23 mouse cellular contexts compared by ENCODE assay signal in the genomic region with DNA sequence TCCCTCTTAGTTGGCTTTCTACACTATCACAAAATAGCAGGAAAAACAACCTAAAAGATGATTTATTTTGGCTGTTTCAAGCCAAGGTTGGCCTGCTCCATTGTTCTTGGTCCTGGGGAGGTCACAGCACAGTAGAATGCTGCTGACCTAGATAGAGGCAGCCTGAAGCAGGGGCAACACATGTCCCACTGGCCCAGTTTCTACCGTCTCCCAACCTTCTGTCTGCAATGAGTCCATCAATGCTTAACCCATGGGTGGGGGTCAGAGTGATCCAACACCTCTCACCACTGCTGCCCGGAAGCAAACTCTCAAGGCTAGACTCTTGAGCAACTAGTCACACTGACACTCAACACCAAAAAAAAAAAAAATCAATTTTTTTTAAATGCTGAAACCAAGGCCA. TPM values are rescaled to one million over a fixed set of nuclear protein-coding genes. Genes with fewer than 3 reads are reported as not detected.
DNase-seq lines count a peak whose midpoint lies in the region; ATAC-seq and TF ChIP-seq lines count a peak whose summit lies in the region.
"Had no signal": no experiment of that assay in that cellular context is flagged by ENCODE, and none has a peak within 500 bp of the region (broad histone marks: within the 10 kb centered on the region; RNA-seq: fewer than 3 reads in every experiment).

No protein-coding gene starts in this region.

- no peak overlapping the region for H3K27ac ChIP-seq in lung, postnatal 0 days (ENCODE audit: low read length)
- H3K27ac ChIP-seq: hindbrain, embryonic 14.5 days; limb, embryonic 10.5 days; liver, embryonic 14.5 days; midbrain, embryonic 15.5 days had no signal

- no peak for ATAC-seq in lung, postnatal 0 days
- no peak for ATAC-seq in erythroblast, adult 5-6 weeks (replicated peaks; ENCODE audit: low FRiP score, poor library complexity, severe bottlenecking)
- ATAC-seq: intestine, embryonic 15.5 days; midbrain, embryonic 15.5 days had no signal

- H3K9ac ChIP-seq in lung, postnatal 0 days (replicated peaks; ENCODE audit: low read depth): no peak overlapping the region
- H3K9ac ChIP-seq: heart, embryonic 13.5 days; hindbrain, embryonic 14.5 days; intestine, embryonic 15.5 days; liver, embryonic 14.5 days; midbrain, embryonic 15.5 days had no signal

- no peaks in the 10 kb centered on the region for H3K27me3 ChIP-seq in lung, postnatal 0 days (replicated peaks; ENCODE audit: insufficient read depth, low read length)
- H3K27me3 ChIP-seq: heart, embryonic 13.5 days; intestine, embryonic 15.5 days; midbrain, embryonic 15.5 days had no signal

- no peaks in the 10 kb centered on the region for H3K36me3 ChIP-seq in lung, postnatal 0 days (ENCODE audit: insufficient read depth, low read length)
- H3K36me3 ChIP-seq: heart, embryonic 13.5 days; intestine, embryonic 15.5 days; limb, embryonic 10.5 days; midbrain, embryonic 15.5 days had no signal

- H3K4me2 ChIP-seq in lung, postnatal 0 days (replicated peaks; ENCODE audit: low read depth, low read length): no peak overlapping the region
- H3K4me2 ChIP-seq: heart, embryonic 13.5 days; hindbrain, embryonic 14.5 days; intestine, embryonic 15.5 days; midbrain, embryonic 15.5 days had no signal

- H3K9me3 ChIP-seq in lung, postnatal 0 days (ENCODE audit: low read length): no peaks in the 10 kb centered on the region
- H3K9me3 ChIP-seq: heart, embryonic 13.5 days; intestine, embryonic 15.5 days; limb, embryonic 10.5 days; midbrain, embryonic 15.5 days had no signal

- DNase-seq in cerebellum, postnatal 14 days: peak; percentile 21 to 32
- DNase-seq in cerebellum, postnatal 4 days (ENCODE audit: low spot score in 2 of 2): no peak
- peak; percentile 45 for DNase-seq in lung, postnatal 0 days (ENCODE audit: low spot score)
- DNase-seq in lung, postnatal 4 days: no peak
- peak; percentile 79 for DNase-seq in adrenal gland, adult 2 months
- peak; percentile 48 to 60 for DNase-seq in adrenal gland, postnatal 36 days
- DNase-seq in yolk sac, embryonic 10.5 days (ENCODE audit: low spot score): no peak
- DNase-seq: B cell, adult 2 months; cerebellum, postnatal 25 days; heart, postnatal 36 days; kidney, postnatal 36 days; lung, postnatal 10 days; right cerebral cortex, adult 18-20 months; spleen, adult 18-20 months; thymus, postnatal 14 days had no signal

- no peak for TF ChIP-seq EP300 in lung, postnatal 0 days (IDR thresholded peaks at IDR 0.05)

- TF ChIP-seq CTCF in lung, postnatal 0 days (IDR thresholded peaks at IDR 0.05): no peak

- no peak overlapping the region for H3K4me3 ChIP-seq in lung, postnatal 0 days (ENCODE audit: low read depth, low read length)
- H3K4me3 ChIP-seq: heart, embryonic 13.5 days; intestine, embryonic 15.5 days; limb, embryonic 10.5 days; midbrain, embryonic 15.5 days; myocyte had no signal

- 39% methylated on average over 2 of the region's 2 CpGs for WGBS in lung, postnatal 0 days

- H3K4me1 ChIP-seq in lung, postnatal 0 days (ENCODE audit: insufficient read depth, low read depth, low read length): peaks cover 26% of the 10 kb centered on the region; the same call in 1 of the 2 replicates
- H3K4me1 ChIP-seq: midbrain, embryonic 15.5 days had no signal

RNA-seq across cellular contexts. Expression of a gene that starts 31.0 kb away (rescaled TPM):
- polyA plus RNA-seq in lung, postnatal 0 days (2015; fragmentation: Nextera tagmentation; extraction: Ambion mirVana): 14.9 and 15.9 TPM in 2 replicates
- 10 to 100 TPM; 16.9 to 29.1 TPM for total RNA-seq in adrenal gland, adult 2 months (2021)
- polyA plus RNA-seq in adrenal gland, adult 2 months (2012; rRNA removed): 20.5 and 32.5 TPM in 2 replicates
- total RNA-seq in adrenal gland, postnatal 36 days (2021): 10 to 100 TPM; 18.5 to 28.0 TPM
- 2.1 and 2.3 TPM in 2 replicates for total RNA-seq in erythroblast, adult 5-6 weeks (2015; ENCODE audit: low replicate concordance)
- total RNA-seq in erythroblast, adult 5-6 weeks (2017; ENCODE audit: low replicate concordance): 2.6 and 3.2 TPM in 2 replicates

Comparison
In these comparisons a context has a peak if more than half of its experiments do, and no peak if none do; other contexts are left out.
1. DNase-seq: peak in cerebellum, postnatal 14 days (2 of 2), lung, postnatal 0 days (single experiment), adrenal gland, adult 2 months (single experiment) and adrenal gland, postnatal 36 days (2 of 2); none in cerebellum, postnatal 4 days (0 of 2), lung, postnatal 4 days (0 of 2) and yolk sac, embryonic 10.5 days (single experiment).
2. RNA of a gene that starts 31.0 kb away (total RNA-seq): 16.9 to 29.1 TPM in adrenal gland, adult 2 months and 18.5 to 28.0 TPM in adrenal gland, postnatal 36 days; 2.1 to 3.2 TPM in erythroblast, adult 5-6 weeks; every median in the first group is over 4 times any median in the second.